Mouse (Mus musculus): ENCODE data around the gene D3Ertd751e. TPM values are rescaled to one million over a fixed set of nuclear protein-coding genes. Genes with fewer than 3 reads are reported as not detected.

The D3Ertd751e gene
- 14.9 and 17.5 TPM in 2 replicates for polyA plus RNA-seq (2014; fragmentation: Nextera tagmentation; extraction: Ambion mirVana)

GRCm38 (mm10) chr3:41742278-41742934, at the start of gene D3Ertd751e, which contains the start of gene Sclt1:
TSS of gene D3Ertd751e (plus strand) at chr3:41742611.
TSS of gene Sclt1 (minus strand) at chr3:41742514.
- H3K9ac ChIP-seq (replicated peaks; ENCODE audit: low read length) = peak within 1 kb of the TSS; percentile 89
- no peaks in the 10 kb centered on the region for H3K27me3 ChIP-seq (ENCODE audit: control insufficient read depth, insufficient read depth, low read length)
- H3K9me3 ChIP-seq (replicated peaks; ENCODE audit: control insufficient read depth, low read length) = no peaks in the 10 kb centered on the region

GRCm38 (mm10) chr3:41695681-41696080, 46.7 kb upstream of the D3Ertd751e start:
- H3K27me3 ChIP-seq (ENCODE audit: control insufficient read depth, insufficient read depth, low read length) = no peaks in the 10 kb centered on the region
- H3K9me3 ChIP-seq (replicated peaks; ENCODE audit: control insufficient read depth, low read length) = no peaks in the 10 kb centered on the region
- H3K9ac ChIP-seq (replicated peaks; ENCODE audit: low read length) = no peak overlapping the region
- H3K4me3 ChIP-seq (ENCODE audit: low read depth, low read length) = no peak overlapping the region
- no peaks in the 10 kb centered on the region; the same call in 1 of the 2 replicates for H3K36me3 ChIP-seq (replicated peaks; ENCODE audit: control insufficient read depth, insufficient read depth, low read depth, low read length)
- H3K27ac ChIP-seq (replicated peaks; ENCODE audit: low read depth, low read length) = no peak overlapping the region
- no peak overlapping the region for H3K4me2 ChIP-seq (ENCODE audit: low read depth, low read length)
- no peaks in the 10 kb centered on the region for H3K4me1 ChIP-seq (ENCODE audit: control insufficient read depth, insufficient read depth, low read length)
- 96% methylated on average over 1 of the region's 1 CpGs for WGBS
- ATAC-seq (replicated peaks; ENCODE audit: insufficient number of reproducible peaks, low FRiP score, low TSS enrichment, low read depth) = no peak
- no peak for DNase-seq (ENCODE audit: low spot score)

More at GRCm38 (mm10) chr3:41742278-41742934, at the start of gene D3Ertd751e, which contains the start of gene Sclt1:
- Histone ChIP-seq H3K4me3 (ENCODE audit: low read depth, low read length) (peak within 1 kb of the TSS; percentile 75), H3K36me3 (replicated peaks; ENCODE audit: control insufficient read depth, insufficient read depth, low read depth, low read length) (no peaks in the 10 kb centered on the region), H3K4me1 (ENCODE audit: control insufficient read depth, insufficient read depth, low read length) (no peaks in the 10 kb centered on the region), H3K4me2 (ENCODE audit: low read depth, low read length) (peak within 1 kb of the TSS; percentile 71), H3K27ac (replicated peaks; ENCODE audit: low read depth, low read length) (peak within 1 kb of the TSS; percentile 95)
- under 1% methylated on average over 66 of the region's 66 CpGs for WGBS
- ATAC-seq (replicated peaks; ENCODE audit: insufficient number of reproducible peaks, low FRiP score, low TSS enrichment, low read depth) (peak; percentile 99), DNase-seq (ENCODE audit: low spot score) (peak; percentile 98)

DNA sequence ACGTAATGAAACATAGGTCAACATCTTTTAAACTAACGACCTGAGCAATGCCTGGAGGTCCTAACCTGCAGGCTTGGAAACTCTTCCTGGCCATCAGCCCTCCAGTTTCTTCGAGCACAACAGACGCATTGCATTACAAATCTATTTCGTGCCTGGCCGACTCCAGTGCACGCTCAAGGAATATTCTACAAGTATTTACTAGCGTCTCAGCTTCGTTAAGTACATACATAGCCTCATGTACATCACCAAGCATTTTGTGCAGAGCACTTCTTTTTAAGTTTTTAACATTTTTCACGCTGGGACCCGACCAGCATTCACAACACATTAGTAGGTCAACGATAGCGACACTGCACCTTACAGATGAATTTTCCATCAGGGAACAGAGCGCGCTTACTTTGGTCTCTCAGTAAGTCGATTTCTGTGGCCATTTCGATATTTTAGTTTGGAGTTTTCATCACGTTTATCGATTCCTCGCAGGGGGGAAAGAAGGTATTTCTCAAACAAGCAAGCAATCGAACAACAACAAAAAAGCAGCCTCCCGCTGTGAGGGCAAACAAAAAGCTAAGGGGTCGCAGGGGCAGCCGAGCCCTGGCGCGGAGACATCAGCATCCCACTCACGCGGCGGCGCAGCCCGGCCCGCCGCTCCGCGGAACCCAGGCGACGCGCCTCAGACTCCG, 672 bp upstream of the D3Ertd751e start:
- ATAC-seq (replicated peaks; ENCODE audit: insufficient number of reproducible peaks, low FRiP score, low TSS enrichment, low read depth) = no peak; the same call in 1 of the 2 replicates
- H3K9me3 ChIP-seq (replicated peaks; ENCODE audit: control insufficient read depth, low read length) = no peaks in the 10 kb centered on the region
- under 1% methylated on average over 39 of the region's 39 CpGs for WGBS

DNA sequence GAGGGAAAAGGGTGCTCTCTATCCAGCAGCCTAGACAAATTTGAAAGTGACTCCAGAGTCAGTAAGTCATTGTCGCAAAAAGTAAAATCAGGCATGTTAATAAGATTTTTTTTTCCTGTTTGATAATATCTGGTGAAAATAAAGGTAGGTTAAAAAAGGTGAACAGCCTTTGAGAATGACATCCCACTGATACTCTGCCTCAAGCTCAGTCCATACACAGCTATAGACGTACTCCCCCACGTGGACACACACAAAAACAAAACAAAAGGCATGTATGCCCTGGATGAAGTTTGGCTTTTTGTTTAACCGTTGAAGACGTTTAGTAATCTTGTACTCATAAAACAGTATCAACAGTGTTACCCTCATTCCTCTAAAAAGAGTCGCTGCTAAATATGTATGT, 1.0 kb downstream of the D3Ertd751e start:
- Histone ChIP-seq H3K4me1 (ENCODE audit: control insufficient read depth, insufficient read depth, low read length) (no peaks in the 10 kb centered on the region), H3K36me3 (replicated peaks; ENCODE audit: control insufficient read depth, insufficient read depth, low read depth, low read length) (no peaks in the 10 kb centered on the region), H3K4me3 (ENCODE audit: low read depth, low read length) (peak overlapping the region; percentile 75; the same call in 1 of the 2 replicates), H3K27me3 (ENCODE audit: control insufficient read depth, insufficient read depth, low read length) (no peaks in the 10 kb centered on the region), H3K4me2 (ENCODE audit: low read depth, low read length) (peak overlapping the region; percentile 10; the same call in 1 of the 2 replicates), H3K9me3 (replicated peaks; ENCODE audit: control insufficient read depth, low read length) (no peaks in the 10 kb centered on the region), H3K27ac (replicated peaks; ENCODE audit: low read depth, low read length) (no peak overlapping the region), H3K9ac (replicated peaks; ENCODE audit: low read length) (no peak overlapping the region)
- no peak for ATAC-seq (replicated peaks; ENCODE audit: insufficient number of reproducible peaks, low FRiP score, low TSS enrichment, low read depth)
- WGBS = 52% methylated on average over 6 of the region's 6 CpGs
- peak; percentile 47 for DNase-seq (ENCODE audit: low spot score)

More for the DNA sequence above, 672 bp upstream of the D3Ertd751e start:
- Histone ChIP-seq H3K27me3 (ENCODE audit: control insufficient read depth, insufficient read depth, low read length) (no peaks in the 10 kb centered on the region), H3K4me2 (ENCODE audit: low read depth, low read length) (peak overlapping the region; percentile 71), H3K4me1 (ENCODE audit: control insufficient read depth, insufficient read depth, low read length) (no peaks in the 10 kb centered on the region), H3K27ac (replicated peaks; ENCODE audit: low read depth, low read length) (peak overlapping the region; percentile 95), H3K4me3 (ENCODE audit: low read depth, low read length) (peak overlapping the region; percentile 75), H3K9ac (replicated peaks; ENCODE audit: low read length) (peak overlapping the region; percentile 89), H3K36me3 (replicated peaks; ENCODE audit: control insufficient read depth, insufficient read depth, low read depth, low read length) (no peaks in the 10 kb centered on the region)
- peak; percentile 48 for DNase-seq (ENCODE audit: low spot score)

GRCm38 (mm10) chr3:41754556-41754955, 12.1 kb downstream of the D3Ertd751e start:
- 83% methylated on average over 2 of the region's 2 CpGs for WGBS
- H3K4me2 ChIP-seq (ENCODE audit: low read depth, low read length) = no peak overlapping the region
- no peak for ATAC-seq (replicated peaks; ENCODE audit: insufficient number of reproducible peaks, low FRiP score, low TSS enrichment, low read depth)

GRCm38 (mm10) chr3:41762091-41762490, 19.7 kb downstream of the D3Ertd751e start:
- WGBS = 92% methylated on average over 3 of the region's 3 CpGs

More at GRCm38 (mm10) chr3:41754556-41754955, 12.1 kb downstream of the D3Ertd751e start:
- Histone ChIP-seq H3K27ac (replicated peaks; ENCODE audit: low read depth, low read length) (no peak overlapping the region), H3K36me3 (replicated peaks; ENCODE audit: control insufficient read depth, insufficient read depth, low read depth, low read length) (no peaks in the 10 kb centered on the region), H3K9ac (replicated peaks; ENCODE audit: low read length) (no peak overlapping the region), H3K4me1 (ENCODE audit: control insufficient read depth, insufficient read depth, low read length) (no peaks in the 10 kb centered on the region), H3K27me3 (ENCODE audit: control insufficient read depth, insufficient read depth, low read length) (no peaks in the 10 kb centered on the region), H3K9me3 (replicated peaks; ENCODE audit: control insufficient read depth, low read length) (no peaks in the 10 kb centered on the region), H3K4me3 (ENCODE audit: low read depth, low read length) (no peak overlapping the region)
- DNase-seq (ENCODE audit: low spot score) = no peak

DNA sequence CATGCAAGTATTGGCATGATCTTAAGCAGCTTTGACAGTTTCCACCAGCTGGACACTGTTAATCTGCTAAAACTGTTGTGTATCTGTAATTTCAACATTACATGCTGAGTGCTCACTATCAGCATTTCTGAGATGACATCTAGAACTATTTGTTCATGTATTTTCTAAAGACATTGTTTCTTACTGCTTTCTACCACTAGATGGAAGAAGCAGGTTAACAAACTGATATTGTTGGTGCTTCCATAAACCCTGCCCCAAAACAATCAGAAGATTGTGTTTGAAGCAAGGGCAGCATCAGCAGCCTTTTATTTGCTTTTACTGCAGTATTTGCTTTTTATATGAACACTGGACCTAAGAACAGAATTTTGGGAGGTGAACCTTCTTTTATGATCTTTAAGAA, 70.0 kb downstream of the D3Ertd751e start:
- no peaks in the 10 kb centered on the region for H3K36me3 ChIP-seq (replicated peaks; ENCODE audit: control insufficient read depth, insufficient read depth, low read depth, low read length)
- DNase-seq (ENCODE audit: low spot score) = no peak
- no peak overlapping the region for H3K4me3 ChIP-seq (ENCODE audit: low read depth, low read length)
- no peak overlapping the region for H3K9ac ChIP-seq (replicated peaks; ENCODE audit: low read length)
- H3K9me3 ChIP-seq (replicated peaks; ENCODE audit: control insufficient read depth, low read length) = no peaks in the 10 kb centered on the region
- ATAC-seq (replicated peaks; ENCODE audit: insufficient number of reproducible peaks, low FRiP score, low TSS enrichment, low read depth) = no peak
- H3K27ac ChIP-seq (replicated peaks; ENCODE audit: low read depth, low read length) = no peak overlapping the region
- no peak overlapping the region for H3K4me2 ChIP-seq (ENCODE audit: low read depth, low read length)
- H3K27me3 ChIP-seq (ENCODE audit: control insufficient read depth, insufficient read depth, low read length) = no peaks in the 10 kb centered on the region
- no peaks in the 10 kb centered on the region for H3K4me1 ChIP-seq (ENCODE audit: control insufficient read depth, insufficient read depth, low read length)

More at GRCm38 (mm10) chr3:41762091-41762490, 19.7 kb downstream of the D3Ertd751e start:
- no peaks in the 10 kb centered on the region for H3K27me3 ChIP-seq (ENCODE audit: control insufficient read depth, insufficient read depth, low read length)
- H3K27ac ChIP-seq (replicated peaks; ENCODE audit: low read depth, low read length) = no peak overlapping the region
- H3K36me3 ChIP-seq (replicated peaks; ENCODE audit: control insufficient read depth, insufficient read depth, low read depth, low read length) = no peaks in the 10 kb centered on the region
- H3K4me3 ChIP-seq (ENCODE audit: low read depth, low read length) = no peak overlapping the region
- no peak overlapping the region for H3K9ac ChIP-seq (replicated peaks; ENCODE audit: low read length)
- DNase-seq (ENCODE audit: low spot score) (no peak), ATAC-seq (replicated peaks; ENCODE audit: insufficient number of reproducible peaks, low FRiP score, low TSS enrichment, low read depth) (no peak)
- no peaks in the 10 kb centered on the region for H3K9me3 ChIP-seq (replicated peaks; ENCODE audit: control insufficient read depth, low read length)
- H3K4me1 ChIP-seq (ENCODE audit: control insufficient read depth, insufficient read depth, low read length) = no peaks in the 10 kb centered on the region
- no peak overlapping the region for H3K4me2 ChIP-seq (ENCODE audit: low read depth, low read length)
